Mouse (Mus musculus): ENCODE measurements around the gene Bean1.

Bean1 gene

GRCm38 (mm10) chr8:104170118-104171049, at the start of gene Bean1:
TSS of gene Bean1 (plus strand) at chr8:104170442.
- in situ Hi-C loops (cut with MboI, MseI): no loop called here

- in situ Hi-C loops (cut with MboI, MseI): no loop called here
Observed at GRCm38 (mm10) chr8:104121640-104122416, 48.4 kb upstream of the Bean1 start.

- in situ Hi-C loops (cut with MboI, MseI): no loop called here
Observed at GRCm38 (mm10) chr8:104123080-104123657, 47.1 kb upstream of the Bean1 start.

GRCm38 (mm10) chr8:104124534-104124933, 45.7 kb upstream of the Bean1 start:
- in situ Hi-C loops (cut with MboI, MseI): no loop called here

- in situ Hi-C loops (cut with MboI, MseI): no loop called here
Observed at GRCm38 (mm10) chr8:104127160-104127883, 42.9 kb upstream of the Bean1 start.

GRCm38 (mm10) chr8:104130916-104131315, 39.3 kb upstream of the Bean1 start:
- in situ Hi-C loops (cut with MboI, MseI): no loop called here

- in situ Hi-C loops (cut with MboI, MseI): no loop called here
Observed at GRCm38 (mm10) chr8:104131414-104131975, 38.7 kb upstream of the Bean1 start.

- in situ Hi-C loops (cut with MboI, MseI): no loop called here
Observed at GRCm38 (mm10) chr8:104134521-104134920, 35.7 kb upstream of the Bean1 start.

- in situ Hi-C loops (cut with MboI, MseI): no loop called here
Observed at GRCm38 (mm10) chr8:104136277-104136676, 34.0 kb upstream of the Bean1 start.

GRCm38 (mm10) chr8:104137636-104138035, 32.6 kb upstream of the Bean1 start:
- in situ Hi-C loops (cut with MboI, MseI): no loop called here

- in situ Hi-C loops (cut with MboI, MseI): loop anchor here in 1 of 2 experiments (5.0 kb wide), 1 partner anchor 98 kb away; no protein-coding TSS in a partner anchor
Observed at GRCm38 (mm10) chr8:104140611-104141010, 29.6 kb upstream of the Bean1 start.

GRCm38 (mm10) chr8:104142415-104142814, 27.8 kb upstream of the Bean1 start:
- in situ Hi-C loops (cut with MboI, MseI): loop anchor here in 1 of 2 experiments (5.0 kb wide), 1 partner anchor 100 kb away; no protein-coding TSS in a partner anchor

GRCm38 (mm10) chr8:104143379-104143778, 26.9 kb upstream of the Bean1 start:
- in situ Hi-C loops (cut with MboI, MseI): loop anchor here in 1 of 2 experiments (5.0 kb wide), 1 partner anchor 101 kb away; no protein-coding TSS in a partner anchor

- in situ Hi-C loops (cut with MboI, MseI): loop anchor here in 1 of 2 experiments (5.0 kb wide), 2 partner anchors 78 to 102 kb away; no protein-coding TSS in a partner anchor
Observed at GRCm38 (mm10) chr8:104144434-104145216, 25.6 kb upstream of the Bean1 start.

GRCm38 (mm10) chr8:104145981-104146689, 24.1 kb upstream of the Bean1 start:
- in situ Hi-C loops (cut with MboI, MseI): loop anchor here in 1 of 2 experiments (5.0 kb wide), 1 partner anchor 76 kb away; no protein-coding TSS in a partner anchor

- in situ Hi-C loops (cut with MboI, MseI): loop anchor here in 1 of 2 experiments (5.0 kb wide), 1 partner anchor 75 kb away; no protein-coding TSS in a partner anchor
Observed at GRCm38 (mm10) chr8:104146717-104147494, 23.3 kb upstream of the Bean1 start.

GRCm38 (mm10) chr8:104147947-104148346, 22.3 kb upstream of the Bean1 start:
- in situ Hi-C loops (cut with MboI, MseI): loop anchor here in 1 of 2 experiments (5.0 kb wide), 1 partner anchor 74 kb away; no protein-coding TSS in a partner anchor

GRCm38 (mm10) chr8:104160731-104161130, 9.5 kb upstream of the Bean1 start:
- in situ Hi-C loops (cut with MboI, MseI): no loop called here
